Mouse (Mus musculus) neural tube, embryonic 10.5 days (tissue): ENCODE data around the gene Iqcg.

Source experiments
- DNase-seq: peaks from one replicate; pipeline ENCODE4 v3.0.0-alpha.2; 2017; ENCODE audit warnings: low spot score; ENCODE audit errors: extremely low spot score

The Iqcg gene

DNA sequence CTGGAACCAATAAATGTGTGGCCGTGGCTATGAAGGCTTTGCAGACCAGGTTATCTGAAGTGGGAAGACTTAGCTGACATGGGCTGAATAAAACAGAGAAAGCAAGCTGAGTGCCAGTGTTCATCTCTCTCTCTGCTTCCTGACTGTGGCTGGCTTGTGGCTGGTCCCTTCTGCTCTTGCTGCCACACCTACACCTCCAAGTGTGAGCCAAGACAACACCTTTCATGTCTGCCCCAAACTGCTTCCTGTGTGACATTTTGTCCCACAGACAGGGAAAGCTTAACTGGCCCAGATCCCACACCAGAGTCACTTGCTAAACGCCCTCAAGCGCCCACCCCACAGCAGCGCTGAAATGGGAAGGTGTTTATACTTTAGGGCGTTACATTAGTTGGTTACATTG is 2.9 kb downstream of the Iqcg start:
- no peak for DNase-seq

DNA sequence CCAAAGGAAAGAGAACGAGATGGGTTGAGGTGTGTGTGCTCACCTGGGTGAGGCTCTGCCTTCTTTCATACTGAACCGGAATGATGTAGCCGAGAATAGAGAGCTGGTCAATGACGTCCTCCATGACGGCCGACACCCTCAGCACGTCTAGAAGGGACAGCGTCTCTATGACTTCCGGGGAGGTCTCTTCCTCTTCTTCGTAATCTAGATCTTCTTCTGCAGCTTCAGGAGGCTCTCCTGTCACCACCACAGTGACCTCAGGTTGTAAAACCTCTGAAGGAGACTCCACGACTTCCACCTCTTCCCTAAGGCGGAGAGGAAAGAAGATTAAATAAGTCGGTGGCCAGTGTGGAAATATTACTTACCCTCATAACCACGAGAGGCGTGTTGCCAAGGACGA is 6.2 kb downstream of the Iqcg start:
- DNase-seq, result no peak

DNA sequence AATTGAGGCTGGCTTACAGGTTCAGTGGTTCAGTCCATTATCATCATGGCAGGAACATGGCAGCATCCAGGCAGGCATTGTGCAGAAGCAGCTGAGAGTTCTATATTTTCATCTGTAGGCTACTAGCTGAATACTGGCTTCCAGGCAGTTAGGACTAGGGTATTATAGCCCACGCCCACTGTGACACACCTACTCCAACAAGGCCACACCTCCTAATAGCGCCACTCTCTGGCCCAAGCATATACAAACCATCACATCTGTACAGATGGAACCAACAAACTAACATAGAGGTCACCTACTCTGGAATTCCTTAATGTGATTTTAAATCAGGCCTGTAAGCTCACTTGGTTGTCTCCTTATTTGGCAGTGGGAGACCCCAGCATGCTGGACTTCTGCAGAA is 7.3 kb downstream of the Iqcg start:
- DNase-seq, result no peak

DNA sequence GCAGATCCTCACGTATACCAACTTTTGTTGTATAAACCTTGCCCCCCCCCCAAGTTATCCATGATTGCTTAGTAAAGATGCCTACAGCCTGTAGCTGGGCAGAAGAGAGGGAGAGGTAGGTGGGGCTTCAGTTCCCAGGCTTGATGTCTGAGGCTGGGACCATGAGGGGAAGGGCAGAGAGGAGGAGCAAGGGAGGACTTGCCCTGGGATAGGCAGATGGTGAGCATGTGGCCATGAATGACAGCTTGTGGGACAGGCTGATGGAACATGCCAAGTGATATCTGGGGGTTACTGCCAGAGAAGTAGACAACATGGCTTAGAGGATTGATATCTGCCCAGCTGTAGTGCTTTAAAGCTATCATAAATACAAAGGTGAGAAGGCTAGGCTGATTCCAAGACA is 8.0 kb downstream of the Iqcg start:
- DNase-seq, result no peak

DNA sequence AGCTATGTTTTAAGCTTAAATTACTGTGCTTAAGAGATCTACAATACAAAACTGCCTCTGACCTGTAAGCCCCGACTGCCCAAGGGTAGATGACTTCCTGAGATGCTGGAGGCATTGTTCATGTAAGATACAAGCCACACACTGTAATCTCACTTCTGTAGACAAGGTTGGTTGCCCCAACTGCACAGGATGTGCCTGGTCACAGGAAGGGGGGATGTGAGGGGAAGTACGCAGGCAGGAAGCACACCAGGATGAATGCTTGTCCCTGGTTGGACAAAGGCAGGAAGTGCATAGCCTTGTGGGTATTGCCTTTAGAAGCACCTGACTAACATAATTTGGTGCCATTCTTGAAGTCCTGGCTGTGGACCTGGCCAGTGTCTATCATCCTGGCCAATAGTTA is 12.8 kb downstream of the Iqcg start:
- DNase-seq, result no peak

DNA sequence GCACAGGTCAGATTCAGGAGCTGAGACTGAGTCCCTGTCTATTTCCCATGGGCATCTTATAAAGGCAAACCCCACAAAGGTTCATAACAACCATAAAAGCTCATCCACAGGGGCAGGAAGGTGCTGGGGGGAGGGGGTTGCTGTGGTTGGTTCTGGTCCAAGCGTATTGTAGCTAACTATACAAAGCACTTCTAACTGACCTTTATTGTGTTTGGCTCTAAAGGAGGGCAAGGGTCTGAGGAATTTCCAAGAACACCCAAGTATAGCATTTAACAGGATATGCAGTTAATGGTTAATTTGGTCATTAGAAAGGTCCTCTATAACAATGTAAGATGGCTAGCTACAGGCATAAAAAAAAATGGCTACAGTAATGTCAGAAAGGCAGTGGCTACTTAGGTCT is 13.3 kb downstream of the Iqcg start:
- no peak for DNase-seq

DNA sequence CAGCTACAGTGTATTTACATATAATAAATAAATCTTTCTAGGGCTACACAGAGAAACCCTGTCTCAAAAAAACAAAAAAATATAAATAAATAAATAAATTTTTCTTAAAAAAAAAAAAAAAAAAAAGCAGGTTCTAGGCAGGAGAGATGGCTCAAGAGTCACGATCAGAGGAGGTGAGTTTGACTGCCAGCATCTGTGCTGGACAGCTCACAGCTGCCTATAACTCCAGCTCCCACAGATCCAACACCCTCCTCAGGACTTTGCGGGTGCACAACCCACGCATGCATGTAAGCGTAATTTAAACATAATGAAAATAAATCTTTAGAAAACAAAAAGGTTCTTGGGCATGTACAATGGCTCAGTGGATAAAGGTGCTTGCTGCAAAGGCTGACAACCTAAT is 20.0 kb downstream of the Iqcg start:
- no peak for DNase-seq

DNA sequence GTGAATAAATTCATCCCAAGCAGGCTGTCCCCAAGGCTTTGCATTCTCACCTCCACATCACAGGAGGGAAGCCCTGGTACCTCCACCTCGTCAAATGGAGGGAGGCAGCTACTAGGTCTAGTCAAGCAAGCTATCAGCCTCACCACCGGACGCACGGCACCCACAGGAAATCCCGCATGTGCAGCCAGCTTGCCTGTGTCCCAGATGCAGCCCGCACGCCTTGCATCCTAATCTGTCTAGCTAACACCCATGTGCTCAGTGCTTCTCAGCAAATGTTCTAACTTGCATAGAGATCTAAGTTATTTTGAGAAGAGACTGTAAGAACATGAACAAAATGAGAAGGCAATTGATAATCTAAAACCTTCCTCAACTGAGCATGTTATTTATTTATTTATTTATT is 29.7 kb downstream of the Iqcg start:
- DNase-seq, result no peak

DNA sequence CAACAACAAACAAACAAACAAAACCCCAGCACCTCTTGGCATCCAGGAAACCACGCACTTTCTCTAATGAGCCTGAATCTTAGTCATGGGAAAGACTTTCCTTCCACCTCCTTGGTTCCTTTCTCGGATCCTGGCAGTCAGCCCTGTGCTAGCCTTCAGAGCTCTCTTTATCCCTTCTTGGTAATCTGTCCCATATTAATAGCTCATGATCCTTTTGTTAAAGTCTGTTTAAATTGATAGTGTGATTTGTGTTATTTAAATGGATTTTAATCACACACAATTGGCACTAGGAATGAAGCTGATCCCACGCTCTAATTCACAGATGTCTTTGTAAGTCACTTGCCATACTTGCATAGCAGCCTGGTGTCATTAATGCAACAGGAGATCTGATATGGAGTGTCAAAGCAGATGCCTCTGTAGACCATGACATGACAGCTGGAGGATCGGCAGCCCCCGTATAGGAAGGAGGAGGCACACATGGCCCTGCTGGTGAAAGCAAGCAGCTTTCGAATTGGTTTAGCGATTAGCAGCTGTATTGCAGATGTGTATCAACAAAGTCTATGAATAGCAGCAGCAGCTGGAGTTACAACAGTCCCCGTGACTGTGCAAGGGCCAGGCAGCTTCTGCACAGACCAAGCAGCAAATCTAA is 31.4 kb downstream of the Iqcg start:
- DNase-seq, result no peak

DNA sequence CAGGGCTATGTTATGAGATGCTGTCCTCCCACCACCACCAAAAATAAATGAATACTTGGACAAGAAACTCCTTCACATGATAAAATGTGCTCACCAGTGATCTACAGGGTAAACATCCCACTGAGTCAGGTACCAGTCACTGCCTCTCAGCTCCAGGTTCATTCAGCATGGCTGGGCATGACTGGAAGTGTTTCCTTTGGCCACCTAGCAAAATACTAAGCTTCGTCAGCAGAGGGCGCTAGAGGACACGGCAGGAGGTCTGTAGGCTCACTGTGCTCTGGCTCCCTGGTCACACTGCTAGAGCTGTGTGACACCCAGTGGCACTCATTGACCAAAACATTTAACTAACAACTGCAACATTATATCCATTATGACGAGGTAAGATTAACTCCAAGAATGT is 32.3 kb downstream of the Iqcg start:
- DNase-seq, result peak; percentile 83

DNA sequence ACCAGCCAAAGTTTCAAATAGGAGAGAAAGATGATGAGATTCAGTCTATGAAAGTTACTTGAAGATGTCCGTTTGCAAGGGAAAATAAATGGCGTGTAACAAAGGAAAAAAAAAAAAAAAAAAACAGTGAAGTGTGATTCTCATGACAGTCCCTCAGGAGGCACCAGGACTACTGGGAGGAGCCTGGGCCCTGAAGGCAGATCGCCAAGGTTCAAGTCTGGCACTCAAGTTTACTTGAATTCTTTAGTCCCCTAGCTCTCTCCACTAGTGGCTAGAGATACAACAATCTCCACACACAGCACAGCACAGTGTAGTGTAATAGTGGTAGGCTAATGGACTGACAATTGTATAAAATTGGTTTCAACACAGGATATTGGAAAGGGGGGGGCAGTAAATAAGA is 34.6 kb downstream of the Iqcg start:
- DNase-seq, result no peak

DNA sequence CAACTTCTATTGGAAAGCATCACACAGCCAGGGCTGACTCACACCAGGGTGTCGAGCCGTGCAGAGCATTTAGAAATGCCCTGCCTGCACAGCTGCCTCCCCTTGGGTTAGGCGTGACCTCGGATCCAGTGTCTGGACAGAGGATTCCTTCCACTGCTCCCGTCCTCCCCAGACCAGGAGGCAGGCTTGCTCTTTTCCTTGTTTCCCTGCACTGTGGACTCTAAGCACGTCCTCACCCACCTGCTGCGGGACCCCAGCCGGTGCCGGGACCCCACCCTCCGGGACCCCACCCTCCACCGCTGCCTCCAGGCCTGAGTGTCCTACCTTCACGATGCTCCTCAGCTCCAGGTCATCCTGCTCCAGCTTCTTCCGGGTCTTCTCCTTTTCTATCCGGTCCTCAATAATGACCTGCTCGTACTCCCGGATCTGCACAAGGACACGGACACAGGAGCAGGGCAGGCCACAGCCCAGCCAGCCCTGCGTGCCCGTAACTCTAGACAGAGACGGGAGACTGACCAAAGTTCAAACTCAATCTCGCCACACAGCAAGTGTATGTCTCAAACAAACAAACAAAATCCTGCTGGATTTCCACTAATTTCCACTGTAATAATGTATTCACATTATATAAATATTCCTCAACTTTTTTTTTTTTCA is 36.8 kb downstream of the Iqcg start:
- no peak for DNase-seq

DNA sequence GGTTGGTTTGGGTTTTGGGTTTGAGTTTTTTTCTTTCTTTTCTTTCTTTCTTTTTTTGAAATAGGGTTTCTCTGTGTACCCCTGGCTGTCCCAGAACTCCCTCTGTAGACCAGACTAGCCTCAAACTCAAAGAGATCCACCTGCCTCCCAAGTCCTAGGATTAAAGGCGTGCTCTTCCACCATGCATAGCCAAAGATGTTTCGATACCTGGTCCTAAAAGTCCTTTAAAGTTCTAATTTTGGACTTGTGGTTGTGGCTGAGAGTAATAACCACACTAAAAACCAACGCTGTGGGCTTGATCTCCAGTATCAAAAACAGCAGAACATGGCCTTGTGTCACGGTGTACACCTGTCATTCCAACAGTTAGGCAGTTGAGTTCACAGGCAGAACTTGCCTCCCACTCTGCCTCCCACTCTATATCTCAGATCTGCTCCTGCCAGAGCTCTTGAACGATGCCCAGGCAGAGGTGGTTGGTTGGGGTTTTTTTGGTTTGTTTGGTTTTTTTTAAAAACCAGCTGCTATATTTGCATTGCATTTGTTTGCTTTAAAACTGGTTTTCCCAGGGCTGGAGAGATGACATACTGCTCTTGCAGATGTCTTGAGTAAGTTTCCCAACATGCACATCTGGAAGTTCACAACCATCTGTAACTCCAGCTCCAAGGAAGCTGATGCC is 38.2 kb downstream of the Iqcg start:
- DNase-seq, result no peak

DNA sequence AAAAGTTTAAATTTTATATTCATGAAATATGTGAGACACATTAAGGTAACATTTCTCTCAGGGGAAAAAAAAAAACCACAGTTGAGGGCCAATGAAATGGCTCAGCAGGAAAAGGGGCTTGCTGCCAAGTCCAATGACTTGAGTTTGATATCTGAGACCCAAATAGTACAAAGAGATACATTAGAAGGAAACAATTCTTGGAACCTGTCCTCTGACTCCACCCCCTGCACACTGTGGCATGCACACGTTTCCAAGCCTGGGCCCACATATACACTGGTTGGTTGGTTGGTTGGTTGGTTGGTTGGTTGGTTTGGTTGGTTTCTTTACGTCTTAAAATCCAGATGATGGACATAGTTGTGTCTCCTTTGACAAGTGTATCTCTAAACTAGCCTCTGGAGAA is 40.0 kb downstream of the Iqcg start:
- DNase-seq, result no peak

DNA sequence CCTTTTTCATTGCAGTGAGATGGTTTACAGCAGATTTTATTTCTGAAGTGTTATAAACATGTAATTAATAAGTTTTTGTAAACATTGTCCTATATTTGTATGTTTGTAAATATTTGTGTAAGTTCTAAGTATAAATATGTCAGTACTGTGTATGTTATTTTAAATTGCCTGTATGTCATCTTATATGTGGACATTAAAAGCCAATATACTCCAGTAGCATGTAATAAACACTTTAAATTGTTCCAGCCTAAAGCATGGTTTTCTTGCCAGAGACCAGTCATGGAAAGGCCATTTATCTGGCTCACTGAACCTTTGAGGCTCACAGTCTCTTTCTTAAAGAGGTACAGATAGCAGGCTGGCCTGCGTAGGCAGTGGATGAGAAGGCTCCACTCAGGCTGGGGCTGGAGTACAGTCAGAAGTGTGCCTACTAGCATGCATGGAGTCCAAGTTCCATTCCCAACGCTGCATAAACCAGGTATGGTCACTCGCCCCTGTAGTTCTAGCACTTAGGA is 40.6 kb downstream of the Iqcg start:
- no peak for DNase-seq

DNA sequence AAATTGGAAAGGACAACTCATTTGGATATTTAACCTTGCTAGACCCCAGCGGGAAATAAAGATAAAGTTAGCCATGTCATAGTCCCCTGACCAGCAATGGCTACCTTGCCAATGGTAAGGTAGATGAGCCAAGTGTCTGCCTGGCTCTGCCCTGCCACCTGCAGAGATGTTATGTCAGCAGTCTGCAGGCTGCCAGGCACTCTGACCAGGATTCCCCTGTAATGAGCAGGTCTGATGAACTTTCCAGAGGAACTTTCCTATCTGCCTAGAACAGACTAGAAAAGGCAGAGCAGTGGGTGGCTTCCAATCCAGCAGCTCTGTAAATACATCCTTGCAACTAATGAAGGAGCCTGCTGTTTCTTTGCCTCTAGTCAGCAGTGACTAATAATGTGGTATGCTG is 41.1 kb downstream of the Iqcg start:
- no peak for DNase-seq

DNA sequence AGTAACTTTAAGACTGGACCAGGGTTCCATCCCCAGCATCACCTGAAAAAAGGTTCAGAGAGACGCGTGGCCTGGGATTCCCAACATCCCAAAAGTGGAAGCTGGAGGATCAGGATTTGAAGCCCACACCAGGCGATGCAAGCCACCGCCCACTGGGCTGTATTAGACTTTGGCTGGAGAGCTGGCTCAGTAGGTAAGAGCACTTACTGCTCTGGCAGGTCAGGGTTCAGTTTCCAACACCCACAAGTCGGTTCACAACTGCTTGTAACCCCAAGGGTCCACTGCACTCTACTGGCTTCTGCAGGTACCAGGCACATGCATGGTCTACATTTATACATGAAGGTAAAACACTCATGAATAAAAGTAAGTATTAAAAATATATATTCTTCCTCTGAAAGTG is 42.2 kb downstream of the Iqcg start:
- DNase-seq, result no peak

DNA sequence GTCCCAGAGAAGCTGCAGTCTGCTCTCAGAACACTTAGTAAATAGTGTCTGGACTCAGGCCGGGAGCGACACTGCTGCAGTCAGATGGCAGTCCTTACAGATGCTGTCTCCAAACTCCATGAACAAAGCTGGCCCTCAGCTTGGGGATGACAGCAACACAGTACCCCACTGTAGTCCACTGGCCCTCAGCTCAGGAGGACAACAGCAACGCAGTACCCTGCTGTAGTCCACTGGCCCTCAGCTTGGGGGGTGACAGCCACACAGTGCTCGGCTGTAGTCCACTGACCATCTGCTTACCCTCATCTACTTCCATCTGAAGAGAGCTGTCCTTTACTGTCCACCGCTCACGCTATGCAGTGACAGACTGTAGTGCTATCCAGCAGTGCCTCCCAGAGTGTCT is 45.9 kb downstream of the Iqcg start:
- no peak for DNase-seq

DNA sequence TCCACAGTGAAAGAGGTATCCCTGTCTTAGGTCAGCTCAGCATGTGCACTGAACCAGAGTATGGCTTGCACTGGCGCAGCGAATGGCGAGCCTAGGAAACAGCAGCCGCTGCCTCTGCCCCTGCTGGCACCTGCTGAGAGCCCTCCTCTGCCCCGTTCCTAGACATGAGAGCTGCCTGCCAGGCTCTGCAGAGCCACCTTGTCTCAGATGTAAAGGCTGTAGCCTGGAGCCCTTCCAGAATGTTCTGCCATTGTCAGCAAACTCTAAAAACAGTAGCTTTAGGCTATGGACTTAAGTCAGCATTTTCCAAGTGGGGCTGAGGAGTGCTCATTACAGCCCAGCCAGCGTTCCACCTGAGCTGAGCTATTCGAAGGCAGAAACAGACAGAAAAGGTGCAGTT is 48.6 kb downstream of the Iqcg start:
- no peak for DNase-seq

DNA sequence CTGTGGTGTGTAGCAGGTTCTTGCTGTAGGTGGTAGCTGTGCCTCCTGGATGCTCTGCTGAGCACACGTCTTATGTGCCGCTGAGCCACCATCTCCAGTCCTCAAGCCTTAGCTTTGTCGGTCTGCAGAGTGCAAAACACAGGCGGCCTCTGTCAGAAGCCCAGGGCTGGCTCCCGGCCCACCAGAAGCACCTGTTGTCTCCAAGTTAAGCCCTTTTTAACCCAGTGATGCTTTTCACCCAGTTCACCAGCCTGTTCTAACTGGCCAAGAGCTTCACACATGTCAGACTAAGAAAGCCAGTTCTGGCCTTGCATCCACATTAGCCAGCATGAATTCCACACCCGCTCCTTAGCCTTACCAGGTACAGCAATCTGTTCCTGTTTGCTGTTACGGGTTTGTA is 49.1 kb downstream of the Iqcg start:
- DNase-seq, result no peak

DNA sequence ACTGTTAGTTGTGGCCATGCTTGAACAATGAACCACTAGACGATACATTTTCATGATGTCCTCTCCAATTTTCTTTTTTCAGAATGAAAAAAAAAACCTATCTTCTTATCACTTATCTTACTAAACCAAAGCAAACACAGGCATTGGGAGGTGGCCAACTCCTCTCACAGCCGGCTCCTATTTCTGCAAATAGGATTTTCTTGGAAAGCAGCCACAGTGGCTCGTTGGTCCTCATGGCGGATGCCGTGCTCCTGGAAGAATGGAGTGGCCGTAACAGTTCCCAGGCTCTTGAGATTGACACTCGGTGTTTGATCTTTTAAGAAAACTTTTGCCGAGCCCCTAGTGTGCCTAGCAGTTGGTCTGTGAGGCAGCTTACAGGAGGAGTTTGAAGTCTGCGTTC is 50.8 kb downstream of the Iqcg start:
- no peak for DNase-seq

DNA sequence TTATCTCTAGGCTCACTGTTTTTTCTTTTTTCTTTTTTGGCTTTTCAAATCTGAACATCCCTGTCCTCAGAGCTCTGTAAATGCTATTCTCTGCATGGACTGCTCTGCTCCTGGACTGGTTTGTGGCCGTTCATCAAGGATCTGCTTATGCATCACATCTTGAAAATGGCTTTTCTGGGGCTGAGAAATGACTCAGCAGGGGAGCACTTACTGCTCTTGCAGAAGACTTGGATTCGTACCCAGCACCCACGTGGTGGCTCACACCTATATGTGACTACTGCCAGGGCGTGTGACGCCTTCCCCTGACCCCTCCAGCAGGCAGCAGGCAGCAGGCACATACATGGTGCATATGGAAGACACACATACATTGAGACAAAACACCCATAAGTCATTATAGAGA is 63.9 kb downstream of the Iqcg start:
- DNase-seq, result no peak

DNA sequence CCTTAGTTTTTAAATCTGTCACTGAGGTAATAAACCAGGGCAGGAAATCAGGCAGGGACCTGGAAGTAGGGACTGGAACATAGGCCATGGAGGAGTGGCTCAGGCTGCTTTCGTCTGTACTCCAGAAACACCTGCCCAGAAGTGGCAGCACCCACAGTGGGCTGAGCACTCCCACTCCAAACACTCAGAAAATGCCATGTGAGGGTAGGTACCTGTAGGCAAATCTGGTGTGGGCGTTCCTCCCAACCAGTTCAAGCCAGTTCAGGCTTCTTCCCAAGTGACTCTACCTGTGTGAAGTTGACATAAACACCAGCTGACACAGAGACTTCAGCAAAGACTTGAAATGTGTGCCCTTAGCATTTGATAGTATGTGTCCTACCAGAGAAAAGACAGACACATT is 71.4 kb downstream of the Iqcg start:
- no peak for DNase-seq
